Mouse (Mus musculus) heart, postnatal 14 days (tissue): ENCODE results near the gene BC017158. TPM values are rescaled to one million over a fixed set of nuclear protein-coding genes. Genes with fewer than 3 reads are reported as not detected.

Experiments used
- DNase-seq, 2 experiments: peaks; one replicate each; pipeline ENCODE4 v3.0.0; 2021 to 2022
- intact Hi-C: fragments of 180-260 bp; cut with DNase I; formaldehyde crosslinking; loops from one replicate; pipeline ENCODE4 v1.15.1; 2025
- total RNA-seq, 2 experiments: library from RNA; stranded (reverse); gene quantifications; 2 replicates each; pipeline ENCODE4 v1.2.3; 2021

The BC017158 gene
- total RNA-seq, 2 experiments from 2014 or later: 7.0 to 8.0 TPM

- DNase-seq: no peak
- intact Hi-C loops: no loop called here
Measured at GRCm38 (mm10) chr7:128270431-128270850, 27.5 kb downstream of the BC017158 start.

- DNase-seq: no peak
- intact Hi-C loops: no loop called here
Measured at GRCm38 (mm10) chr7:128267813-128268212, 30.2 kb downstream of the BC017158 start.

DNA sequence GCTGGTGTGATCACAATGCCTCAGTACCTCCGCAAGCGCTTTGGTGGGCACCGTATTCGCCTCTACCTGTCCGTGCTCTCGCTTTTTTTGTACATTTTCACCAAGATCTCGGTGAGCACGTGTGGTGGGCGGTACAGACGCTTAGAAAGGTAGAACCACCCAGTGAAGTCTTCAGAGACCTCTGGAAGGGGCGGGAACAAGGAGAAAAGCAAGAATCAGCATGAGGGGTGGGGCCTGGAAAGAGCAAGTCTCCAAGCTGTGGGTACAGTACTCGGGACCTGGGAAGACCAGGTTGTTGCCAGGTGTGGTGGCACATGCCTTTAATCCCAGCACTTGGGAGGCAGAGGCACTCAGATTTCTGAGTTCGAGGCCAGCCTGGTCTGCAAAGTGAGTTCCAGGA, 30.6 kb downstream of the BC017158 start:
- intact Hi-C loops: no loop called here
- no peak for DNase-seq

GRCm38 (mm10) chr7:128266056-128266455, 31.9 kb downstream of the BC017158 start:
- intact Hi-C loops: no loop called here
- DNase-seq: no peak

- intact Hi-C loops: no loop called here
- DNase-seq: no peak
Measured at GRCm38 (mm10) chr7:128265411-128265810, 32.6 kb downstream of the BC017158 start, which contains the start of gene Slc5a2. Gene Slc5a2, plus strand, starts transcription at chr7:128265657.

DNA sequence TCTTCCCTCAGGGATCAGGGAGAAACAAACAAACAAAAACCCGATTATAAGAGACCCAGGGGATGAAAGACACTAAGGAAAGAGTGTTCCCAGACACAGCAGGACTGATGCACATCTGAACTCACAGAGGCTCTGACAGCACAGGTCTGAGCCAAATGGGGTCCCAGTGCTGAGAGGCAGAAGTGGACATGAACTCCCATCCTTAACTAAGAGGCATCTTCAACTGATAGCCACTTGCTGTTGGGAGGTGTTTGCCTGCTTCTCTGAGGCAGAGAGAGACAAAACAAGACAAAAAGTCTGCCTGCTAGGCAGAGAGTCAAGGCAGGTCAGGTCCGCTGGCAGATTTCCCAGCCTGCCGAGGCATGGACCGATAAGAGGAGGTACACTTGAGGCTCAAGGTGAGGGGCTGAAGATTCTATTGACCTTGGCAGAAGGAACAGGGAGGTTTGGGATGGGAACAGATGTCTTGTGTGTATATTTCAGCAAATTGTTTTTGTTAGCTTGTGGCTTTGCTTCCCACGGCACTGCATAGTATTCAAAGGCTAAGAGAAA, 41.1 kb downstream of the BC017158 start:
- DNase-seq: peak in 1 of 2 experiments; percentile 45
- intact Hi-C loops: no loop called here

- DNase-seq: no peak
- intact Hi-C loops: no loop called here
Measured at GRCm38 (mm10) chr7:128255757-128256156, 42.2 kb downstream of the BC017158 start.

- intact Hi-C loops: no loop called here
- DNase-seq: no peak
Measured at GRCm38 (mm10) chr7:128254978-128255377, 43.0 kb downstream of the BC017158 start.

DNA sequence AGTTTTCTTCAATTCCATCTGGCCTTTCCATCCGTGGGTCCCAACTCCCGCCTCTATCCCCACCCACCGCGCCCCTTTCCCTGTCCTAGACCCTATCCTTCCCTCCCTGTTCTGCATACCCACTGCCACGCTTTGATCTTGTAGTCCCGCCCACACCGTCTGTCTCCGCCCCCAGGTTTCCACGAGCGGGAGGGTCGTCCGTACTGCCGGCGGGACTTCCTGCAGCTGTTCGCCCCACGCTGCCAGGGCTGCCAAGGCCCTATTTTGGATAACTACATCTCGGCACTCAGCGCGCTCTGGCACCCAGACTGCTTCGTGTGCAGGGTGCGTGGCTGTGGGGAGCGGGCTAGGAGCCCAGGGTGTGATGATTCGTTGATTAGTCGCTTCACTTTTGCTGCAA, 45.4 kb downstream of the BC017158 start:
- no peak for DNase-seq
- intact Hi-C loops: no loop called here

- DNase-seq: no peak
- intact Hi-C loops: no loop called here
Measured at GRCm38 (mm10) chr7:128251946-128252345, 46.0 kb downstream of the BC017158 start.

GRCm38 (mm10) chr7:128249998-128250397, 48.0 kb downstream of the BC017158 start:
- no peak for DNase-seq
- intact Hi-C loops: loop anchor here (5.0 kb wide), 1 partner anchor 457 kb away; no protein-coding TSS in a partner anchor

GRCm38 (mm10) chr7:128248081-128249042, 49.6 kb downstream of the BC017158 start:
- intact Hi-C loops: loop anchor here (5.0 kb wide), 1 partner anchor 459 kb away; no protein-coding TSS in a partner anchor
- DNase-seq: no peak

DNA sequence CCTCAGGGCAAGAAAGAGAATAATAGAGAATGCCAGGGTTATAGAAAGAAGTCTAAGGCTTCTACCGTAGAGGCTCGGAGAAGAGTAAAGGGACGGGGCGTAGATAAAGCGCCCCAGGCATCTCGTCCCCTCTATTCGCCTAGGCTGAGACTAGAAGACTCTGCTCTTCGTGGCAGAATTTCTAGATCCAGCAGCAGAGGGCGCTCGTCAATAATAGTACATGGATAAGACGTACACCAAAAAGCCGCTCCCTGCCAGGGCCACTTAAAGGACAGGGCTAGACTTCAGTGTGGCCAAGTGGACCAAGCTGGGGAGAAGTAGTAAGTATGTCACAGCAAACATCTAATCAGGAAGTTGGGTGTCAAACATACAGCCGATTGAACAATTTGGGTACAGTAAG, 50.5 kb downstream of the BC017158 start:
- DNase-seq: peak; percentile 89 to 92
- intact Hi-C loops: loop anchor here (1.0 to 5.0 kb wide), 2 partner anchors 98 to 460 kb away; no protein-coding TSS in a partner anchor

DNA sequence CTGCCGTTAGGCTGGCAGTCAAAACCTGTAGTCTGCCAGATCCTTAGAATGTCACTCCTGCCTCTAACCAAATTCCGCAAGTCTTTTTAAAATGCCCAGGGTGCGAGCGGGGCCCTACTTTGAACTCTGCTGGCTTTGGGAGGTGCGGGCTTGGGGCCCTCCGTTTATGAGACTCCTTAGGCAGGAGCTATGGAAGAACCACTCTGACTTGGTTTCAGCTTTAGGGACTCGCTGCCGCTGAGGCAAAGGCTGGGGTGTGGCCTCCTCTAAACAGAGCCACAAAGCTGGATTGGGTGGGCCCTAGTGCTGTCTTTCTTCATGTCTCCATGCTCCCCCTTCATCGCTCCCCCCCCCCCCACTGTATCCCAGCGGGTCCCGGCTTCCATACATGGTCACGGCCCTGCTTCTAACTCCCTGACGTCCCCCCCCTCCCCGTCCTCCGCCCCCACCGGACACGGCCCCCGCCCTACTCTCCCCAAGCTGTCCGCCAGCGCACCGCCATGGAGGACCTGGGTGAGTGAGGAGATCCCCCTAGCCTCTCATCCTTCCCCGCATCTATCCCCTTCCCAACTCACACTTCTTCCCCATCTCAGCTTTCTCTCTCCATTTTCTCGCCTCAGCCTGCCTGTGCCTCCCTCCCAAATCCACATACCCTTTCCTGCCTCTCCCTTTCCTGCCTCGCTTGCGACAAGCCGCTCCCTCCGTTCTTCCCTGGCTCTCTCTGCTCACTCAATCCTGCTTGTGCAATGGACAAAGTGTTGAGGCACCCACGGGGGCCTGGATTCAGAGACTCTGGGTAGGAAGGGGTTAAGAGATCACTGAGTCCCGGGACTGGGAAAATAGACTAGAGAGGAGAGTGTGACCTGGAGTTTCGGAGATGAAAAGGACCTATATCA, 51.2 kb downstream of the BC017158 start, which contains the start of gene Tgfb1i1:
TSS of gene Tgfb1i1 (plus strand) at position 317 of the 896 bp plus-strand sequence.
- intact Hi-C loops: loop anchor here (1.0 to 5.0 kb wide), 2 partner anchors 99 to 461 kb away; no protein-coding TSS in a partner anchor
- DNase-seq: peak; percentile 71 to 75

GRCm38 (mm10) chr7:128245547-128245946, 52.4 kb downstream of the BC017158 start:
- no peak for DNase-seq
- intact Hi-C loops: loop anchor here (5.0 kb wide), 1 partner anchor 462 kb away; no protein-coding TSS in a partner anchor

- DNase-seq: no peak
- intact Hi-C loops: loop anchor here (5.0 kb wide), 1 partner anchor 463 kb away; no protein-coding TSS in a partner anchor
Measured at GRCm38 (mm10) chr7:128244410-128245025, 53.5 kb downstream of the BC017158 start.

DNA sequence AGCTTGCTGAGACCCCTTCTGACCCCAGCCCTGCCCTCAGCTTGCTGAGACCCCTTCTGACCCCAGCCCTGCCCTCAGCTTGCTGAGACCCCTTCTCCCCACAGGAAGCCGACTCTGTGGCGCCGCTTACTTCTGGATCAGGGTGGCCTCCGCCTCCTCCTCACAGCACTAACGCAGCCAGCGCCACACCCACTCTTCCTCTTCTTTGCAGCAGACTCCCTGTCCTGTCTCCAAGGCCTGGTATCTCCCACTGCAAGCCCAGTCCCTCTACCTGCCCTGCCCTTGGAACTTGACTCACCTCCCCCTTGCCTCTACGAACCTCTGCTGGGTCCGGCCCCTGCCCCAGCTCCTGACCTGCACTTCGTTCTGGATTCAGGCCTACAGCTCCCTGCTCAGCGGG, 54.0 kb downstream of the BC017158 start:
- intact Hi-C loops: no loop called here
- no peak for DNase-seq

DNA sequence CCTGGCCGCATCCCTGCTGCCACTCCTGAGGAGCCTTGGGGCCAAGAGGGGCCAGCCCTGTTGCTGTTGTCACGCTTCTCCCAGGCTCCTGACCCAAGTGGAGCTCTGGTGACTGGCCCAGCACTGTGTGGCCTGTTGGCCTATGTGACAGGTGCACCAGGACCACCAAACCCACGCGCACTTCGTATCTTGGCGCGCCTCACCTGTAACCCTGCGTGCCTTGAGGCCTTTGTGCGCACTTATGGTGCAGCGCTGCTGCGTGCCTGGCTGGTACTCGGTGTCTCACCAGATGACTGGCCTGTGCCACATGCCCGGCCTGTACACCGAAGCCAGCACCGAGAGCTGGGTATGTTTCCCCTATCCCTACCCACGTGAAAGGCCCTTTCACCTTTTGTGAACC, 55.6 kb downstream of the BC017158 start:
- intact Hi-C loops: no loop called here
- no peak for DNase-seq

GRCm38 (mm10) chr7:128240131-128240784, 57.7 kb downstream of the BC017158 start:
- DNase-seq: no peak
- intact Hi-C loops: no loop called here
